Mouse (Mus musculus) ES-Bruce4 (cell line): ENCODE results near the gene Zfp872. TPM values are rescaled to one million over a fixed set of nuclear protein-coding genes. Genes with fewer than 3 reads are reported as not detected.
A peak's percentile ranks its signal among the peaks of the same experiment; 100 is the strongest.

Experiments used
- H3K27ac ChIP-seq: 2 replicates; pipeline ENCODE4 v1.5.1; 2012; ENCODE audit warnings: low read length, inconsistent platforms; ENCODE audit not compliant: insufficient read depth
- H3K27me3 ChIP-seq: 2 replicates; pipeline ENCODE4 v1.6.1; 2012; ENCODE audit warnings: mild to moderate bottlenecking, low read length, inconsistent platforms; ENCODE audit not compliant: control insufficient read depth, poor library complexity, insufficient read depth, severe bottlenecking
- H3K36me3 ChIP-seq: 2 replicates; pipeline ENCODE4 v1.6.1; 2012; ENCODE audit warnings: inconsistent platforms, mild to moderate bottlenecking, low read length, moderate library complexity; ENCODE audit not compliant: control insufficient read depth, poor library complexity, insufficient read depth, severe bottlenecking
- H3K4me1 ChIP-seq: one replicate; pipeline ENCODE4 v1.8.1; 2011; ENCODE audit warnings: low read length; ENCODE audit not compliant: control insufficient read depth, insufficient read depth
- H3K4me3 ChIP-seq: 2 replicates; pipeline ENCODE4 v1.5.1; 2011; ENCODE audit warnings: low read depth, mild to moderate bottlenecking, low read length
- H3K9ac ChIP-seq: 2 replicates; pipeline ENCODE4 v1.6.1; 2012; ENCODE audit warnings: low read depth, mild to moderate bottlenecking, inconsistent platforms; ENCODE audit not compliant: poor library complexity, severe bottlenecking
- H3K9me3 ChIP-seq: replicated peaks from 2 replicates; pipeline ENCODE4 v1.6.1; 2012; ENCODE audit warnings: mild to moderate bottlenecking, low read length, inconsistent platforms; ENCODE audit not compliant: control insufficient read depth, poor library complexity, insufficient read depth, severe bottlenecking
- CTCF ChIP-seq: IDR thresholded peaks from one replicate; pipeline ENCODE4 v1.8.1; 2011; ENCODE audit warnings: low read depth, low read length
- EP300 ChIP-seq: IDR thresholded peaks from 2 replicates; pipeline ENCODE4 v1.6.1; 2011; ENCODE audit warnings: low read depth, low read length; ENCODE audit not compliant: insufficient read depth
- POLR2A ChIP-seq: IDR thresholded peaks from one replicate; pipeline ENCODE4 v1.8.1; 2011; ENCODE audit warnings: low read length; ENCODE audit not compliant: insufficient read depth
- polyA plus RNA-seq: library from polyadenylated mRNA; stranded (reverse); fragments of >200 nt; gene quantifications from 2 replicates; pipeline ENCODE4 v1.2.4, GENCODE M21; 2011; ENCODE audit warnings: low read depth; ENCODE audit not compliant: missing spikeins, insufficient read depth, insufficient read length

Gene Zfp872
- polyA plus RNA-seq, 1 experiment = 1.4 TPM

- TF ChIP-seq POLR2A (no peak), CTCF (no peak), EP300 (no peak)
These were observed 42.7 kb downstream of the Zfp872 start for GRCm38 (mm10) chr9:22230556-22230955.

GRCm38 (mm10) chr9:22240001-22240400, 52.1 kb downstream of the Zfp872 start:
- TF ChIP-seq POLR2A (no peak), CTCF (no peak), EP300 (no peak)

More at GRCm38 (mm10) chr9:22230556-22230955, 42.7 kb downstream of the Zfp872 start:
- Histone ChIP-seq H3K4me1 (no peaks in the 10 kb centered on the region), H3K27ac (no peak overlapping the region), H3K36me3 (peaks cover 4% of the 10 kb centered on the region), H3K9ac (no peak overlapping the region), H3K27me3 (no peaks in the 10 kb centered on the region), H3K4me3 (no peak overlapping the region), H3K9me3 (peaks cover 4% of the 10 kb centered on the region)

GRCm38 (mm10) chr9:22244242-22244641, 56.4 kb downstream of the Zfp872 start:
- no peaks in the 10 kb centered on the region for H3K27me3 ChIP-seq
- no peaks in the 10 kb centered on the region for H3K4me1 ChIP-seq
- no peak overlapping the region for H3K27ac ChIP-seq
- H3K36me3 ChIP-seq = peaks cover 21% of the 10 kb centered on the region
- TF ChIP-seq CTCF (no peak), POLR2A (no peak), EP300 (no peak)
- no peak overlapping the region for H3K4me3 ChIP-seq
- no peak overlapping the region for H3K9ac ChIP-seq
- H3K9me3 ChIP-seq = peaks cover 16% of the 10 kb centered on the region

More at GRCm38 (mm10) chr9:22240001-22240400, 52.1 kb downstream of the Zfp872 start:
- Histone ChIP-seq H3K9ac (peak overlapping the region; percentile 24; the same call in 1 of the 2 replicates), H3K4me3 (peak overlapping the region; percentile 50), H3K27ac (peak overlapping the region; percentile 5; the same call in 1 of the 2 replicates), H3K36me3 (peaks cover 39% of the 10 kb centered on the region), H3K27me3 (no peaks in the 10 kb centered on the region), H3K4me1 (no peaks in the 10 kb centered on the region), H3K9me3 (peaks cover 9% of the 10 kb centered on the region; the same call in 1 of the 2 replicates)

Other genes with a start within 250 kb of the Zfp872 start
- 8.5 TPM in 2 replicates for gene Swsap1, start 232.3 kb upstream of the Zfp872 start, polyA plus RNA-seq
- gene Epor, start 224.6 kb upstream of the Zfp872 start, polyA plus RNA-seq = 0.57 and 1.9 TPM in 2 replicates
- gene Rgl3, start 198.6 kb upstream of the Zfp872 start, polyA plus RNA-seq = 9.2 and 9.7 TPM in 2 replicates
- 1.6 and 2.8 TPM in 2 replicates for gene Ccdc151, start 185.5 kb upstream of the Zfp872 start, polyA plus RNA-seq
- 108 and 116 TPM in 2 replicates for gene Prkcsh, start 185.3 kb upstream of the Zfp872 start, polyA plus RNA-seq
- 8.3 and 10.6 TPM in 2 replicates for gene Elavl3, start 136.1 kb upstream of the Zfp872 start, polyA plus RNA-seq
- not detected in 2 replicates for gene Gm49318, start 116.8 kb upstream of the Zfp872 start, polyA plus RNA-seq
- gene Zfp653, start 116.7 kb upstream of the Zfp872 start, polyA plus RNA-seq = 7.2 and 8.8 TPM in 2 replicates
- gene Ecsit, start 102.7 kb upstream of the Zfp872 start, polyA plus RNA-seq = 20.9 and 21.9 TPM in 2 replicates
- gene Cnn1, start 88.9 kb upstream of the Zfp872 start, polyA plus RNA-seq = 7.8 and 10.1 TPM in 2 replicates
- 48.4 and 49.8 TPM in 2 replicates for gene Elof1, start 70.9 kb upstream of the Zfp872 start, polyA plus RNA-seq
- 6.1 and 7.6 TPM in 2 replicates for gene Acp5, start 52.4 kb upstream of the Zfp872 start, polyA plus RNA-seq
- gene Pigyl, start 31.2 kb upstream of the Zfp872 start, polyA plus RNA-seq = 83.8 and 86.5 TPM in 2 replicates
- gene Zfp809, start 37.6 kb downstream of the Zfp872 start, polyA plus RNA-seq = 34.4 and 41.6 TPM in 2 replicates
- 10.8 and 11.4 TPM in 2 replicates for gene Zfp599, start 71.8 kb downstream of the Zfp872 start, polyA plus RNA-seq
- 8.4 and 10.7 TPM in 2 replicates for gene Zfp810, start 119.6 kb downstream of the Zfp872 start, polyA plus RNA-seq
- gene Anln, start 201.1 kb downstream of the Zfp872 start, polyA plus RNA-seq = 155 and 169 TPM in 2 replicates
- gene 9530077C05Rik, start 223.4 kb downstream of the Zfp872 start, polyA plus RNA-seq = 2.7 and 3.8 TPM in 2 replicates